Mouse (Mus musculus) layer of hippocampus, postnatal 14 days (tissue): ENCODE measurements around the gene Kif16b. TPM values are rescaled to one million over a fixed set of nuclear protein-coding genes. Genes with fewer than 3 reads are reported as not detected.

Source experiments
- DNase-seq, 2 experiments: peaks; one replicate each; pipeline ENCODE4 v3.0.0; 2021 to 2022; ENCODE audit warnings: low spot score in 2 of 2, mixed read lengths in 1 of 2
- total RNA-seq, 2 experiments: library from RNA; stranded (reverse); gene quantifications; 2 replicates each; pipeline ENCODE4 v1.2.3; 2021

The Kif16b gene
- total RNA-seq, 2 experiments from 2014 or later = 7.2 to 8.6 TPM

GRCm38 (mm10) chr2:142682965-142683709, 218.2 kb downstream of the Kif16b start:
- no peak for DNase-seq

DNA sequence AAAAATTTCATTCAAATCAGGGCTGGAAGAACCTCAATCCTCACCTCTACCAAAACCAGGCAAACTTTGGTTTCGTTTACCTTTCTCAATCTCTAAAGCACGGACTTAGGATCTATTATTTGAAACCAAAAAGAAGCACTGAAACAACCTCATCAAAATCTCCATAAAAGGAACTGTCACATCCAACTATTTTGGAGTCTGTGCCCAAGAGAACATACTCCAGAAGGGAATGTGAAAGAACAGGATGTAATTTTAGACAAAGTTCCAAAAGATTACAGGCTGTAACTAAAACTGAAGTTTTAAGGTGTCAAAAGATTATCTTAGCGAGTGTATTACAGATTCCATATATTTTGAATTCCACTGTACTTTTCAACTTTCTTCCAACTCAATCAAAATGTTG, 232.9 kb downstream of the Kif16b start:
- no peak for DNase-seq

- no peak for DNase-seq
These were observed 249.7 kb downstream of the Kif16b start for GRCm38 (mm10) chr2:142651591-142651990.

GRCm38 (mm10) chr2:142648023-142648453, 253.3 kb downstream of the Kif16b start:
- DNase-seq = peak; percentile 18 to 54

- no peak for DNase-seq
These were observed 254.5 kb downstream of the Kif16b start for GRCm38 (mm10) chr2:142646863-142647262.

- no peak for DNase-seq
These were observed 259.6 kb downstream of the Kif16b start for GRCm38 (mm10) chr2:142641766-142642165.

- no peak for DNase-seq
These were observed 265.6 kb downstream of the Kif16b start for GRCm38 (mm10) chr2:142635606-142636304.

- DNase-seq = no peak
These were observed 267.3 kb downstream of the Kif16b start for GRCm38 (mm10) chr2:142633996-142634559.

- no peak for DNase-seq
These were observed 271.6 kb downstream of the Kif16b start for GRCm38 (mm10) chr2:142629523-142630312.

DNA sequence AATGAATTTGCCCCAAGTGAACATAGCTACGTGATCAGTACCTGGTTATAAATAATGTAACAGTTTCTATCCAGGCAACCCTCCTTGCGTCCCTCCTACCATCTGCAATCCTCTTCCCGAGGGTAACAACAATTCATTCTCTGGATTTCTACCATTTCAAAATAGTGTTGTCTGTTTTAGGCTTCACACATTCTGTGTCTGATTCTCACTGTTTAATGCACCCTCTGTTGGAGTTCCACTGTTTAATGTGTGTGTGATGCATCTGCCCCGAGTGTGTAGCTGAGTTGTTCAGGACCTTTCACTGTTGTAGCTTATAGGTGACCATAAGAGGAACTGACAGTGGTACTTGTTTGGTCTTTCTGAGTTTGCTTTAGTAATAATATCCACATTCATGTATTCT, 275.6 kb downstream of the Kif16b start:
- no peak for DNase-seq

DNA sequence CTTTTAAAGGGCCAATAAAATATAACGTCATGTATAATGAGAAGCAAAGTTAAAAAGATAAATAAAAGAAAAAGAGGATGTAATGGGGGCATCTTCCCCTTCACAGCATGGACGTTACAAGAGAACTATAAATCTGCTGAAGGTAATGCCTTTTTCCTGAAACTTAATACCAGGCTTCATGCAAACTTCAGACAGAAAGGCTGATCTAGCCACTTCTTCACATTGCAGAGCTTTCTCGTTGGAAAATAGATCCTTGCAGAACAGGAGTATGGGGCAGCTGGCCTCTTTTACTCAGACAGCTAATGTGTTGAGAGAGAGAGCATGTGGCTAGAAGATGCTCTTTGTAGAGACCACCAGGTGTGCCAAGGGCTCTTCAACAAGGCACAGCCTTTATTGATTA, 276.2 kb downstream of the Kif16b start:
- DNase-seq = no peak

DNA sequence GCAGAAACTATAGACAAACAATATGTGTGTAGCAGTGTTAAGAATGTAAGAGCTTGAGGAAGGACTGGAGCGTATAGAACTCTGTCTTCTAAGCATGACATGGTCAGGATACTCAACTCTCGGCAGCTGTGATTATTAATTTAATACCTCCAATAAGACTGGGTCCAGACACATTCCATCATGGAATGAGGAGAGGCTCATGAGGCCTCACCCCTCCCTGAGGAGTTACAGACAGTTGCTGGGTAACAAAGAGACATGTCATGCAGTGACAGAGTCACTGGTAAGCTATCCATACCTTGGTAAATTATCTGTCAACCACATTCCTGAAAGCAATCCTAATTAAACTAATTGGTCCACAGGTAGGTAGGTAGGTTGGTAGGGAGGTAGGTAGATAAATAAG, 277.1 kb downstream of the Kif16b start:
- no peak for DNase-seq

- DNase-seq = no peak
These were observed 280.2 kb downstream of the Kif16b start for GRCm38 (mm10) chr2:142621152-142621551.

GRCm38 (mm10) chr2:142619926-142620325, 281.4 kb downstream of the Kif16b start:
- no peak for DNase-seq

DNA sequence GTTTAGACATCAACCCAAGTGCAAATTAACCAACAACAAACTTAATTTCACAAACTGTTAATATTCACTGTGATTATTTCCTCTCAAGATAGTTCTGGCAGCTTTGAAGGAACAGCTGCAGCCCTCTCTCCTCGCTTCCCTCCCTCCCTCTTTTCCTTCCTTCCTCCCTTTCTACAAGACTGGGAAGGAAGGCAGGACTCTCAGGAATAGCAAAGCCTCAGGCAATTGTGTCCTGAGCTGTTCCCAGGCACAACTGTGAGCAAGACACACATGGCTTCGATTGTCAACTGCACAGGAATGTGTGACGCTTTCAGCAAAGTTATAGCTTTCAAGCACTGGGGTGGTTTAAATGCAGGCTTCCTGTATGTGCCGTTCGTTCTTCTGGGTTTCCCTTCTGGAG, 286.8 kb downstream of the Kif16b start:
- DNase-seq = no peak

- no peak for DNase-seq
These were observed 288.9 kb downstream of the Kif16b start for GRCm38 (mm10) chr2:142612359-142612953.

DNA sequence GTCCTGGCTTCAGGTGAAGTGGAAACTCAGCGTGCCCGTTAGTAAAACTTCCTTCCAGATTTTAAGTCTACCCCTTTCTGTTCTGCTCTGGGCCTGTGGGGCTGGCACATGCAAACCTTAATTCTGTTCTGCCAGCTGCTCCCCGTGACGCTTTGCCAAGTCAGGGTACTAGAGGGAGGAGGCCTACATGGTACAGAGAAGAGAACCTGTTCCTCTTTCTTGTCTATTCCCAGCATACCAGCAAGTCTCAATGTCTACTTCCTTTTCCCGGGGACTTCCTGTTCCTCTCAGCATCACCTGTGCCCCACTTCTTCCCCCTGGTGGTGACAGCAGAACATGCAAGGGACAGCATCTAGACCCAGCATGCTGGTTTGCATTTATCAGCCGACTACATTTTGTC, 290.2 kb downstream of the Kif16b start:
- peak; percentile 70 to 85 for DNase-seq

DNA sequence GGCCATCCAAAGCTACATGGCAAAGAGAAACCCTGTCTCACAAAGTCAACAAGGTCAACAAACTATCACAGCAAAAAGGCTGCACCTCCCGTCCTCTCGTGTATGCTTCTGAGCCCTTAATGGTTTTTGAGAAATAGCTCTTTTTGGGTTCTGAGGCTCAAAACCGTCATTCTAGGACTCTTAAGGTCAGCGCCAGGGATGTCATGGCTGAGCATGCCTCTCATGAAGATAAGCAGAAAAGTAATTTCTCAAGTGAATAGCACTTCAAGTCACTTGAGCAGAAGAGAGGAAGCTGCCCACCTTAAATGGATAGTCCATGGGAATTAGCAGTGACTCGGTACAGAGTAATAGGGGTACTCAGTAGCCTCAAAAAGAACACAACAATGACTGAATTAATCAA, 291.1 kb downstream of the Kif16b start:
- DNase-seq = no peak

DNA sequence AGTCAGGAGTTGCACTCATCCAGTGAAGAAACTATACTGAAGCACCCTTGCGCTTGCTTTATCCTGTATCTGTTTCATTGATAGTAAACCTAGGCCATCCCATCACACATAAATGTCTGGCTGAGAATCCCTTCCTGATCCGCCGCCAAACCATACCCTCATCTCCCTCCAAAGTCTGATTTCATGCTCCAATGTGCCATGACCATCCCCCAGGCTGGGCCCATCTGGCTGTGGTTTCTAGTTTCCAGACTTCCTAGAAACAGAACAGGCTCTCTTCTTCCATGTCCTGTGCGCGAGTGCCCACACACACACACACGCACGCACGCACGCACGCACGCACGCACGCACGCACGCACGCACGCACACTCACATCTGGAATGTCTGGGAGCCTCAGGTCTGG, 292.6 kb downstream of the Kif16b start:
- DNase-seq = peak in 1 of 2 experiments; percentile 66

- DNase-seq = no peak
These were observed 296.6 kb downstream of the Kif16b start for GRCm38 (mm10) chr2:142604762-142605161.

DNA sequence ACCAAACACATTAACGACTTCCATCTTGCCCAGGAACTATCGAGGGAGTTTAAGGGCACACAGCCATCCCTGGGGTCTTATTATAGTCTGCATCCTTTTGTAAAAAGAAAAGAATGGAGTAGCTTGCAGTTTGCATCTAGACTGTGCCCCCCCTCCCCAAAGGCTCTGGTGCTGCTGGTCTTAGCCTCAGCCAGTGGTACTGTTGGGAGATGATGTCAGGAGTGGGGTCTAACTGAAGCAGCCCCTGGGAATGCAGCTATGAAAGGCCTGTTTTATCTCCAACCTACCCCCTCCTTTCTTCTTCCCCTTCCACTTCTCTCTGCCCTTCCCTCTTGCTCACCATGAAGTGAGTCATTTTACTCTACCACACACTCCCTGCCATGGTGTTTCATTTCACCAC, 298.1 kb downstream of the Kif16b start:
- no peak for DNase-seq
